Mouse (Mus musculus) midbrain, embryonic 14.5 days (tissue): ENCODE data around the gene Gm20388. TPM values are rescaled to one million over a fixed set of nuclear protein-coding genes. Genes with fewer than 3 reads are reported as not detected.

Source experiments
- ATAC-seq: fragments of 200-750 bp; cut with Nextera tagmentation; 2 replicates; pipeline ENCODE4 v1.8.0; 2017; ENCODE audit warnings: moderate number of reproducible peaks, moderate library complexity; ENCODE audit not compliant: low FRiP score, low TSS enrichment
- DNase-seq: peaks from one replicate; pipeline ENCODE4 v3.0.0-alpha.2; 2015
- H3K27ac ChIP-seq: fragments of 300-500 bp; sonication (generic); replicated peaks from 2 replicates; pipeline ENCODE4 v1.5.1; 2014; ENCODE audit warnings: mild to moderate bottlenecking, low read depth, low read length, moderate library complexity
- H3K27me3 ChIP-seq: fragments of 300-500 bp; sonication (generic); 2 replicates; pipeline ENCODE4 v1.6.1; 2014; ENCODE audit warnings: low read length, control low read depth, mixed read lengths; ENCODE audit not compliant: control insufficient read depth, insufficient read depth
- H3K36me3 ChIP-seq: fragments of 300-500 bp; sonication (generic); 2 replicates; pipeline ENCODE4 v1.6.1; 2014; ENCODE audit warnings: low read length, control low read depth; ENCODE audit not compliant: control insufficient read depth, insufficient read depth
- H3K4me1 ChIP-seq: fragments of 300-500 bp; sonication (generic); 2 replicates; pipeline ENCODE4 v1.6.1; 2014; ENCODE audit warnings: mild to moderate bottlenecking, antibody characterized with exemption, low read length, control low read depth; ENCODE audit not compliant: control insufficient read depth, insufficient read depth
- H3K4me2 ChIP-seq: fragments of 300-500 bp; sonication (generic); 2 replicates; pipeline ENCODE4 v1.6.1; 2014; ENCODE audit warnings: mild to moderate bottlenecking, low read length, moderate library complexity
- H3K4me3 ChIP-seq: fragments of 300-500 bp; sonication (generic); replicated peaks from 2 replicates; pipeline ENCODE4 v1.5.1; 2014; ENCODE audit warnings: low read depth, low read length
- H3K9ac ChIP-seq: fragments of 300-500 bp; sonication (generic); replicated peaks from 2 replicates; pipeline ENCODE4 v1.6.1; 2014; ENCODE audit warnings: mild to moderate bottlenecking, low read length, moderate library complexity
- H3K9me3 ChIP-seq: fragments of 300-500 bp; sonication (generic); 2 replicates; pipeline ENCODE4 v1.6.1; 2016; ENCODE audit warnings: low read length, control low read depth, mixed read lengths; ENCODE audit not compliant: control insufficient read depth
- WGBS: fragments of 180-500 bp; shearing (Covaris S2); extraction: QIAGEN DNeasy Blood & Tissue Kit; methylation state at CpG from one replicate; pipeline ENCODE4 v1.1.7; 2014; 5-methylcytosine and 5-hydroxymethylcytosine counted together
- polyA plus RNA-seq: library from polyadenylated mRNA; unstranded; fragments of >200 nt; fragmentation: Nextera tagmentation; extraction: Ambion mirVana; gene quantifications from 2 replicates; pipeline ENCODE4 v1.2.1, GENCODE M21; 2014

Gene Gm20388
- polyA plus RNA-seq, 1 experiment from 2014 or later, result 4.1 TPM

DNA sequence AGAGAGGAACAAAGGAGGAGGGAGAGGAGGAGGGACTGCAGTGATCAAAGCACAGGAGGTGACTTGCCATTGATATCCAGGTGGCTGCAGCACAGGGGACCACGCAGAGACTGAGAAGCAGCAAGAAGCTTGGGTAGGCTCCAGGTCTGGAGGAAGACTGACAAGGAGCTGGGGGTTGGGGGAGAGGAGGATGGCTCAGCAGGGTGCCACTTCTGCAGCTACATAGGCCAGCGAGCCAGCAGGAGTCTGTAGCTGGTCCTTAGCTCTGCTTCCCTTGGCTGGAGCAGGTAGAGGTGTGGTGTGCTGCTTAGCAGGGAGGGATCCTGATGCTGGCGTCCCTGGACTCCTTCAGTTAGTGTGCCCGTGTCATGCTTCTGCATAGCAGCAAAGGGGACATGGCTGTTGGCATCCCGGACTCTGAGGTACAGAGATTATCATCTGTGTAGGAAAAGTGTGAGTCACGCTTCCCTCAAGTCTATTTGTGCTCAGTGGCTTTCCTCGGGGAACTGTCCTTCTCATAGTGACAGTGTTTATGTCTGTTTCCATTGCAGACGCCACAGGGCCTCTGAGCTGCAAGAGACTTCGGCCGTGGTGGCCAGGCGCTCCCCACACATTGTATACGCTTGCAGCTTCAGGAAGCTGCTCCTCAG lies 234.1 kb downstream of the Gm20388 start:
- ATAC-seq (peak; percentile 50), DNase-seq (no peak)
- Histone ChIP-seq H3K27me3 (no peaks in the 10 kb centered on the region), H3K9me3 (no peaks in the 10 kb centered on the region), H3K4me3 (no peak overlapping the region), H3K36me3 (0 out of 2 replicates have a peak, but pooled peaks cover 9% of the 10 kb centered on the region), H3K4me1 (peaks cover 22% of the 10 kb centered on the region), H3K9ac (peak overlapping the region; percentile 20; the same call in 1 of the 2 replicates), H3K4me2 (peak overlapping the region; percentile 12), H3K27ac (peak overlapping the region; percentile 81)
- 51% methylated on average over 12 of the region's 12 CpGs for WGBS

DNA sequence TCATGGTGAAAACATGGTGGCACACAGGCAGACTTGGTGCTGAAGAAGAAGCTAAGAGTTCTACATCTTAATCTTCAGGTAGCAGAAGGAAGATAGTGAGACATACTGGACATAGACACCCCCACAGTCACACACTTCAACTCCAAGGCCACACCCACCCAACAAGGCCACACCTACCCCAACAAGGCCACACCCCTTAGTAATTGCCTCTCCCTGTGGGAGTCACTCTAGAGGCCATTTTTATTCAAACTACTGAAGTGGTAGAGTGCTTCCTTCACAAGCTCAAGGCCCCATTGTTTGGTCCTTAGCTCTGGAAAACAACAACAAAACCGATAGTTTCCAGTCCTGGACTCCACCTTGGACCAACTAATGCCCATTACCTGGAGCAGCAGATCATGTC lies 235.4 kb downstream of the Gm20388 start:
- Histone ChIP-seq H3K27ac (no peak overlapping the region), H3K27me3 (no peaks in the 10 kb centered on the region), H3K9me3 (no peaks in the 10 kb centered on the region), H3K36me3 (peaks cover 13% of the 10 kb centered on the region; the same call in 1 of the 2 replicates), H3K4me1 (peaks cover 22% of the 10 kb centered on the region), H3K9ac (no peak overlapping the region), H3K4me2 (no peak overlapping the region), H3K4me3 (no peak overlapping the region)
- DNase-seq, result no peak
- ATAC-seq, result no peak
- WGBS, result 76% methylated on average over 1 of the region's 1 CpGs

DNA sequence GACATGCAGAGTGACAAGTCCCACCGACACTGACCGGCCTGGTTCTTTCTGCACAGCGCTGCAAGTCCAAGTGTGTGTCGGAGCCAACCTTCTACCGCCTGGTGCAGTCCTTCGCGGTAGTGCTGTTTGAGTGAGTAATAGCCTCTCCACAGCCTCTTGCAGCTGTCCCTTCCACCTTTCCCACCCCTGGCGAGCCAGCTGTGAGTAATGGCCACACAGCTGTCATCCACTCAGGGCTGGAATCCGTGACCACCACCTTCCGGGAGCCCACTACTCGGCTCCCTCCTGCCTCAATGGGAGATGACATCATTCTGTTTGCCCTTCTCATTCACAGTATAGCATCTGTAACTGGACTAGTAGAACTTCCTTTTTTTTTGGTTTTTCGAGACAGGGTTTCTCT lies 239.4 kb downstream of the Gm20388 start:
- Histone ChIP-seq H3K27ac (no peak overlapping the region), H3K4me3 (no peak overlapping the region), H3K27me3 (no peaks in the 10 kb centered on the region), H3K9ac (no peak overlapping the region), H3K9me3 (no peaks in the 10 kb centered on the region), H3K4me1 (peaks cover 7% of the 10 kb centered on the region; the same call in 1 of the 2 replicates), H3K4me2 (no peak overlapping the region), H3K36me3 (peaks cover 28% of the 10 kb centered on the region)
- DNase-seq (no peak), ATAC-seq (no peak)
- 83% methylated on average over 12 of the region's 12 CpGs for WGBS

DNA sequence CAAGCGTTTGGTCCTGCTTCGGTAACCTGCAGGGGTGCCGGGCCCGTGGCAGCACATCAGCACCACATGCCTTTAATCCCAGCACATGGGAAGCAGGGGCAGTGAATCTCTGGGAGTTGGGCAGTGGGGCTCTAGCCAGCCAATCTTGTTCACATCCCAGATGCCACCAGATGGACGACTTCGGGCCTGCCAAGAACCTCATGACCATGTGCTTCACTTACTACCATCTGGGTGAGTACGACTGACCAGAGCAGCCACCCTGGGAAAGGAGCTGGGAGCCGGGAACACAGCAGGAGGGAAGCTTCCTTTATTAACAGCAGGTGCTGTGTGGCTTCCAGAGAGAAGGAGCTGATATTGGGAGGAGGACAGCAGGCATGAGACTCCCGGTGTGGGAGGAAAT lies 240.5 kb downstream of the Gm20388 start:
- DNase-seq (no peak), ATAC-seq (no peak)
- WGBS, result 73% methylated on average over 9 of the region's 9 CpGs
- Histone ChIP-seq H3K9me3 (no peaks in the 10 kb centered on the region), H3K27me3 (no peaks in the 10 kb centered on the region), H3K27ac (no peak overlapping the region), H3K4me2 (no peak overlapping the region), H3K4me1 (no peaks in the 10 kb centered on the region), H3K36me3 (peaks cover 27% of the 10 kb centered on the region), H3K4me3 (no peak overlapping the region), H3K9ac (no peak overlapping the region)

DNA sequence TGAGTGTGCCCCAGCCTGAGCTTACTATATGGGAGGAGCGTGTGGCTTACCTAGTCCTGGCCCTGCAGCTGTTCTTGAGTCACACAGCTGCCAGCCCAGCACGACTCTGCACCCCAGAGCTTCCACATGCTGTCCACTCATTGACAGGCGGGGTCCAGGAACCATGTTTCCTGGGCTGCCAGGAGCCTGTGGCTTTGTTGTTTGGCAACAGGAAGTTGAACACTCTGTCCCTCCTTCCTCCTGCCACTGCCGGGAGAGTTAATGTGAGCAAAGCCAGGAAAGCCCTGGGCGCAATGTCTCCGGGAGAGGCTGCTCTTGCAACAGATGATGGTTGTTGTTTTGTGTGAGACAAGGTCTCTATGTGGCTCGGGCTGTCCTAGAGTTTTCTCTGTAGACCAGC lies 242.0 kb downstream of the Gm20388 start:
- H3K4me1 ChIP-seq, result no peaks in the 10 kb centered on the region
- H3K4me3 ChIP-seq, result no peak overlapping the region
- no peak for DNase-seq
- H3K9me3 ChIP-seq, result no peaks in the 10 kb centered on the region
- no peak for ATAC-seq
- H3K4me2 ChIP-seq, result no peak overlapping the region
- no peak overlapping the region for H3K27ac ChIP-seq
- 68% methylated on average over 7 of the region's 7 CpGs for WGBS
- no peak overlapping the region for H3K9ac ChIP-seq
- H3K27me3 ChIP-seq, result no peaks in the 10 kb centered on the region
- peaks cover 23% of the 10 kb centered on the region for H3K36me3 ChIP-seq

DNA sequence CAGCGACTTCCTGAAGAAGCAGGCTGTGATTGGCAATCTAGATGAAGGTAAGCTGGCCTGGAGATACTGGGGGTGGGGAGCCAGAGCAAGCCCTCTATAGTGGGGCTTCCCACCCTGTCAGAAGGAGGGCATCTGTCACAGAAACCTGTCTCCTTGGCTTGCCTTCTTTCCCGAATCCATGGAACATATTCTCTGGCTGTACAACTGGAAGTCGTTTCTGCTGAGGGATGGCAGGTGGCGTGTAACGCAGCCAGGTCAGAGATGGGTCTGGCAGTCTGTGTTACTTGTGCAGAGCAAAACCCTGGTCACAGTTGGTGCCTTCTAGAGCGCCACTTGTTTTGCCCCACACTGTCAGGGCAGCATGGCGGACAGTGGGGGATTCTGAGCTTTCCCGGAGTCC lies 249.7 kb downstream of the Gm20388 start:
- no peak for ATAC-seq
- Histone ChIP-seq H3K4me3 (no peak overlapping the region), H3K36me3 (peaks cover 23% of the 10 kb centered on the region; the same call in 1 of the 2 replicates), H3K27ac (no peak overlapping the region), H3K4me1 (no peaks in the 10 kb centered on the region), H3K9ac (no peak overlapping the region), H3K27me3 (no peaks in the 10 kb centered on the region), H3K9me3 (no peaks in the 10 kb centered on the region), H3K4me2 (no peak overlapping the region)
- no peak for DNase-seq
- WGBS, result 85% methylated on average over 8 of the region's 8 CpGs

DNA sequence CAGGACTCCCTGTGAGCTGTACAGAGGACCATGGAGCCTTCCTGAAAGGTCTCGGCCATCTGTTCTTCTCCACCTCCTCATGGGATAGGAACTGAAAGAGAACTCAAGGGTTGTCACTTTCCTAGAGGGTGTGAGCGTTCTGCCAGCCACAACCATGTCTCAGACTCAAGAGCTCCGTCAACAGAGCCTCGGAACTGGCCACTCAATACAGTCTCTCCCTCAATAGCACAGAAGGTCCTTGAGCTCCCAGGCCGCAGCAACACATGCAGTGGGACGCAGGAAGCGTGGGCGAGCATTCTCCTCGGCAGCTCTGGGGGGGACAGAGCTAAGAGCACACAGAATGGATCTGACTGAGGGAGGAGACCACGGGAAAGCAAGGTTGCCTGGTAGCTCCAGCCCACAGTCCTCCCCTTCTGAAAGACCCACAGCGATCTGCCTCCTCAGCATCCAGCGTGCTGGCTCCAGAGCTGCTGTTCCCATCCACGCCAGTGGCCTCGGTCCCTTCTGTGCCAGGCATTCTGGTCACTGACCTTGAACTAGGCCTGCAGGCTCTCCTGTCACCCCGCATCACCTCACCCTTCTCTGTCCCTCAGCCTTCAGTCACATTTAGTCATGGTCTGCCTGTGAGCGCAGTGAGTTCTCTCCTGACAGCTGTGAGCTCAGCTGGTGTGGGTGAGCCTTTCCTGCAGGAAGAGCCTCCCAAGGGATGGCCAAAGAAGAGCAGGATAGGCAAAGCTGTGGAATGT lies 251.2 kb downstream of the Gm20388 start:
- H3K4me3 ChIP-seq, result no peak overlapping the region
- 73% methylated on average over 16 of the region's 16 CpGs for WGBS
- no peak overlapping the region for H3K4me2 ChIP-seq
- no peak for ATAC-seq
- H3K9ac ChIP-seq, result no peak overlapping the region; the same call in 1 of the 2 replicates
- H3K27ac ChIP-seq, result no peak overlapping the region
- no peaks in the 10 kb centered on the region for H3K9me3 ChIP-seq
- no peak for DNase-seq
- peaks cover 20% of the 10 kb centered on the region; the same call in 1 of the 2 replicates for H3K36me3 ChIP-seq
- no peaks in the 10 kb centered on the region for H3K27me3 ChIP-seq
- no peaks in the 10 kb centered on the region for H3K4me1 ChIP-seq

DNA sequence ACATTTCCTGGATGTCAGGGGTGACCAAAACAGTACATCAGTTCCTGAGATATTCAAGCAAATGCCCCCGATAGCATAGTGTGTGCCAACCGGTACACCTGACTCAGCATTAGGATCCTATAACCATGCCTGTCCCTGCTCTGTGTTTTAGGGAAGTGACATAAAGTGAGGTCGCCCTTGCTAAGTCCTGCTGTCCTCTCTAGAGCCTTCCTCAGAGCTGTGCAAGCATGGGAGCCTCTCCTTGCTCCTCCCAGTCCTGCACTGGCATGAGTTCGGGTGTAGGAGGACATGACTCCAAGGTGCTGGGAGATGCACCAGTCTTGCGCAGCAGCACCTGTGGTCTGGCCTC lies 251.7 kb downstream of the Gm20388 start:
- H3K27me3 ChIP-seq, result no peaks in the 10 kb centered on the region
- WGBS, result 90% methylated on average over 5 of the region's 5 CpGs
- H3K4me3 ChIP-seq, result no peak overlapping the region
- DNase-seq (no peak), ATAC-seq (no peak)
- no peaks in the 10 kb centered on the region for H3K9me3 ChIP-seq
- H3K27ac ChIP-seq, result no peak overlapping the region
- H3K4me1 ChIP-seq, result 0 out of 2 replicates have a peak, but pooled peaks cover 3% of the 10 kb centered on the region
- H3K9ac ChIP-seq, result no peak overlapping the region
- H3K36me3 ChIP-seq, result peaks cover 20% of the 10 kb centered on the region; the same call in 1 of the 2 replicates
- no peak overlapping the region for H3K4me2 ChIP-seq

DNA sequence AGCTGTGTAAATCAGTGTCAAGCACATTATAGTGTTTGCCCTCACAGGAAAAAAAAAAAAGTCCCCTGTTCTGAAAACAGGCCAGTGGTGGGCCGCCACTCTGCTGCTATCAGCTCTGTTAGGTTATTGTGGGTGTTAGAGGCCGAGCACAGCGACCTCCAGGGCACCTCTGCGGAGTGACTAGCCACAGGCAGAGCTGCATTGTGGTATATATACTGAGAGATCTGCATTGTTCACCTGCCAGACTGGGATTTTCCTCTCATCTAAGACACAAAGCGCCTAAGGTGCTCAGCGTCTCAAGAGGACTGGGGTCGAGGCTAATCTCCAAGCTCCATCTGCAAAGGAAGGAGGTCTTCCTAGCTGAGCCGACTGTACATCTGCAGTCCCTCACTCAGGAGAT lies 252.7 kb downstream of the Gm20388 start:
- Histone ChIP-seq H3K4me2 (no peak overlapping the region), H3K27me3 (no peaks in the 10 kb centered on the region), H3K9me3 (no peaks in the 10 kb centered on the region), H3K9ac (no peak overlapping the region), H3K4me3 (no peak overlapping the region), H3K4me1 (peaks cover 9% of the 10 kb centered on the region), H3K27ac (no peak overlapping the region), H3K36me3 (peaks cover 20% of the 10 kb centered on the region; the same call in 1 of the 2 replicates)
- WGBS, result 57% methylated on average over 8 of the region's 8 CpGs
- DNase-seq (no peak), ATAC-seq (no peak)
